Mouse (Mus musculus): ENCODE data around the gene Dmp1.

Gene Dmp1

GRCm38 (mm10) chr5:104263014-104263776 lies 60.8 kb downstream of the Dmp1 start:
- no peak for DNase-seq

Data from cerebellum, postnatal 14 days (tissue).